Mouse (Mus musculus) neural tube, embryonic 11.5 days (tissue): ENCODE measurements at regions not wholly inside any gene's neighbourhood (a gene's known extent, or its start where the extent isn't known, plus 50 kb on each side); places are given as distances from the start of the nearest gene placed in this dataset.
A peak's percentile ranks its signal among the peaks of the same experiment; 100 is the strongest.

ENCODE experiments used
- ATAC-seq: fragments of 200-750 bp; cut with Nextera tagmentation; 2 replicates; pipeline ENCODE4 v1.8.0; 2017; ENCODE audit warnings: moderate number of reproducible peaks, mild to moderate bottlenecking, moderate TSS enrichment, moderate library complexity; ENCODE audit not compliant: insufficient read depth, low FRiP score, low TSS enrichment
- DNase-seq: peaks from one replicate; pipeline ENCODE4 v3.0.0-alpha.2; 2015; ENCODE audit warnings: low spot score
- H3K27ac ChIP-seq: fragments of 300-500 bp; sonication (generic); 2 replicates; pipeline ENCODE4 v1.5.1; 2014; ENCODE audit warnings: low read depth, mild to moderate bottlenecking, low read length
- H3K27me3 ChIP-seq: fragments of 300-500 bp; sonication (generic); 2 replicates; pipeline ENCODE4 v1.6.1; 2014; ENCODE audit warnings: mild to moderate bottlenecking, low read length, mixed read lengths; ENCODE audit not compliant: control insufficient read depth, insufficient read depth
- H3K36me3 ChIP-seq: fragments of 300-500 bp; sonication (generic); 2 replicates; pipeline ENCODE4 v1.6.1; 2014; ENCODE audit warnings: mild to moderate bottlenecking, low read length, moderate library complexity, mixed read lengths; ENCODE audit not compliant: control insufficient read depth, insufficient read depth
- H3K4me1 ChIP-seq: fragments of 300-500 bp; sonication (generic); 2 replicates; pipeline ENCODE4 v1.6.1; 2014; ENCODE audit warnings: low read length, mixed read lengths; ENCODE audit not compliant: control insufficient read depth, insufficient read depth
- H3K4me2 ChIP-seq: fragments of 300-500 bp; sonication (generic); 2 replicates; pipeline ENCODE4 v1.6.1; 2014; ENCODE audit warnings: low read depth, mild to moderate bottlenecking, moderate library complexity
- H3K4me3 ChIP-seq: fragments of 300-500 bp; sonication (generic); 2 replicates; pipeline ENCODE4 v1.5.1; 2014; ENCODE audit warnings: low read depth, low read length
- H3K9ac ChIP-seq: fragments of 300-500 bp; sonication (generic); 2 replicates; pipeline ENCODE4 v1.6.1; 2014; ENCODE audit warnings: mild to moderate bottlenecking, low read length
- H3K9me3 ChIP-seq: fragments of 300-500 bp; sonication (generic); 2 replicates; pipeline ENCODE4 v1.6.1; 2016; ENCODE audit warnings: low read length; ENCODE audit not compliant: control insufficient read depth
- WGBS: fragments of 180-500 bp; shearing (Covaris S2); extraction: QIAGEN DNeasy Blood & Tissue Kit; methylation state at CpG from one replicate; pipeline ENCODE4 v1.1.7; 2014; 5-methylcytosine and 5-hydroxymethylcytosine counted together

GRCm38 (mm10) chr1:194363917-194364316 is 254.1 kb upstream of the Plxna2 start:
- WGBS: 90% methylated on average over 5 of the region's 5 CpGs
- Histone ChIP-seq H3K9ac (no peak overlapping the region), H3K36me3 (no peaks in the 10 kb centered on the region), H3K4me1 (no peaks in the 10 kb centered on the region), H3K27me3 (no peaks in the 10 kb centered on the region), H3K9me3 (no peaks in the 10 kb centered on the region), H3K27ac (no peak overlapping the region), H3K4me2 (no peak overlapping the region), H3K4me3 (no peak overlapping the region)
- DNase-seq (no peak), ATAC-seq (no peak)

GRCm38 (mm10) chr1:194363129-194363768 is 254.8 kb upstream of the Plxna2 start:
- H3K9ac ChIP-seq: no peak overlapping the region
- H3K27ac ChIP-seq: no peak overlapping the region
- no peak overlapping the region for H3K4me2 ChIP-seq
- H3K27me3 ChIP-seq: no peaks in the 10 kb centered on the region
- no peaks in the 10 kb centered on the region for H3K36me3 ChIP-seq
- no peak overlapping the region for H3K4me3 ChIP-seq
- DNase-seq (peak; percentile 18), ATAC-seq (no peak; the same call in 1 of the 2 replicates)
- 23% methylated on average over 1 of the region's 1 CpGs for WGBS
- H3K9me3 ChIP-seq: no peaks in the 10 kb centered on the region
- H3K4me1 ChIP-seq: no peaks in the 10 kb centered on the region

GRCm38 (mm10) chr1:194362298-194362697 is 255.7 kb upstream of the Plxna2 start:
- Histone ChIP-seq H3K36me3 (no peaks in the 10 kb centered on the region), H3K9ac (no peak overlapping the region), H3K27ac (no peak overlapping the region), H3K4me2 (no peak overlapping the region), H3K9me3 (no peaks in the 10 kb centered on the region), H3K4me1 (no peaks in the 10 kb centered on the region), H3K27me3 (no peaks in the 10 kb centered on the region), H3K4me3 (no peak overlapping the region)
- no peak for ATAC-seq
- DNase-seq: no peak

- Histone ChIP-seq H3K27me3 (no peaks in the 10 kb centered on the region), H3K4me2 (no peak overlapping the region), H3K9ac (no peak overlapping the region), H3K27ac (no peak overlapping the region), H3K4me1 (no peaks in the 10 kb centered on the region), H3K36me3 (no peaks in the 10 kb centered on the region), H3K4me3 (no peak overlapping the region), H3K9me3 (no peaks in the 10 kb centered on the region)
- DNase-seq: no peak
- 39% methylated on average over 1 of the region's 1 CpGs for WGBS
- ATAC-seq: no peak
Observed at GRCm38 (mm10) chr1:194361316-194361715, 256.7 kb upstream of the Plxna2 start.

- ATAC-seq (0 out of 2 replicates have a peak, but pooled peaks have one; percentile 38), DNase-seq (no peak)
- Histone ChIP-seq H3K27ac (no peak overlapping the region), H3K4me2 (no peak overlapping the region), H3K9ac (no peak overlapping the region), H3K4me1 (peaks cover 6% of the 10 kb centered on the region; the same call in 1 of the 2 replicates), H3K27me3 (no peaks in the 10 kb centered on the region), H3K9me3 (no peaks in the 10 kb centered on the region), H3K36me3 (no peaks in the 10 kb centered on the region), H3K4me3 (no peak overlapping the region)
- WGBS: 0% methylated on average over 1 of the region's 1 CpGs
Observed at GRCm38 (mm10) chr1:194354332-194355120, 263.5 kb upstream of the Plxna2 start.

GRCm38 (mm10) chr1:194345304-194346033 is 272.5 kb upstream of the Plxna2 start:
- no peaks in the 10 kb centered on the region for H3K4me1 ChIP-seq
- H3K27ac ChIP-seq: no peak overlapping the region
- no peak overlapping the region for H3K4me2 ChIP-seq
- no peaks in the 10 kb centered on the region for H3K9me3 ChIP-seq
- no peaks in the 10 kb centered on the region for H3K36me3 ChIP-seq
- DNase-seq: no peak
- WGBS: 70% methylated on average over 3 of the region's 3 CpGs
- no peaks in the 10 kb centered on the region for H3K27me3 ChIP-seq
- H3K9ac ChIP-seq: no peak overlapping the region
- no peak for ATAC-seq
- no peak overlapping the region for H3K4me3 ChIP-seq

- Histone ChIP-seq H3K27me3 (no peaks in the 10 kb centered on the region), H3K36me3 (no peaks in the 10 kb centered on the region), H3K4me3 (no peak overlapping the region), H3K27ac (no peak overlapping the region), H3K4me1 (no peaks in the 10 kb centered on the region), H3K9ac (no peak overlapping the region), H3K4me2 (no peak overlapping the region), H3K9me3 (no peaks in the 10 kb centered on the region)
- no peak for ATAC-seq
- 96% methylated on average over 1 of the region's 1 CpGs for WGBS
- no peak for DNase-seq
Observed at GRCm38 (mm10) chr1:194342568-194342967, 275.4 kb upstream of the Plxna2 start.

GRCm38 (mm10) chr1:194341758-194342157 is 276.3 kb upstream of the Plxna2 start:
- no peaks in the 10 kb centered on the region for H3K27me3 ChIP-seq
- no peaks in the 10 kb centered on the region for H3K36me3 ChIP-seq
- WGBS: 67% methylated on average over 3 of the region's 3 CpGs
- H3K4me2 ChIP-seq: no peak overlapping the region
- ATAC-seq (no peak), DNase-seq (no peak)
- H3K9ac ChIP-seq: no peak overlapping the region
- no peaks in the 10 kb centered on the region for H3K4me1 ChIP-seq
- no peak overlapping the region for H3K27ac ChIP-seq
- no peak overlapping the region for H3K4me3 ChIP-seq
- no peaks in the 10 kb centered on the region for H3K9me3 ChIP-seq
